In genomic region chr1:80676004-80676673, GRCm38 (mm10) we compare ENCODE assay signal across 23 mouse cellular contexts.
A peak's percentile ranks its signal among the peaks of the same experiment; 100 is the strongest.
DNase-seq lines count a peak whose midpoint lies in the region; ATAC-seq and TF ChIP-seq lines count a peak whose summit lies in the region.
"Had no signal": no experiment of that assay in that cellular context is flagged by ENCODE, and none has a peak within 500 bp of the region (broad histone marks: within the 10 kb centered on the region; RNA-seq: fewer than 3 reads in every experiment).

No protein-coding gene starts in this region.

- no peaks in the 10 kb centered on the region for H3K27me3 ChIP-seq in forebrain, postnatal 0 days (ENCODE audit: insufficient read depth, low read length)
- no peaks in the 10 kb centered on the region for H3K27me3 ChIP-seq in forebrain, embryonic 15.5 days
- no peaks in the 10 kb centered on the region for H3K27me3 ChIP-seq in intestine, embryonic 15.5 days (replicated peaks)
- H3K27me3 ChIP-seq: forebrain, embryonic 13.5 days; heart, embryonic 13.5 days; hindbrain, embryonic 12.5 days had no signal

- no peaks in the 10 kb centered on the region for H3K4me1 ChIP-seq in forebrain, postnatal 0 days (ENCODE audit: insufficient read depth)
- no peaks in the 10 kb centered on the region for H3K4me1 ChIP-seq in forebrain, embryonic 15.5 days
- H3K4me1 ChIP-seq in intestine, embryonic 15.5 days (replicated peaks): no peaks in the 10 kb centered on the region
- H3K4me1 ChIP-seq: heart, embryonic 10.5 days; heart, embryonic 13.5 days; hindbrain, embryonic 12.5 days had no signal

- H3K4me3 ChIP-seq in forebrain, postnatal 0 days (ENCODE audit: low read depth, low read length): no peak overlapping the region
- H3K4me3 ChIP-seq in forebrain, embryonic 15.5 days: no peak overlapping the region
- no peak overlapping the region for H3K4me3 ChIP-seq in intestine, embryonic 15.5 days (replicated peaks)
- H3K4me3 ChIP-seq: forebrain, embryonic 10.5 days; forebrain, embryonic 13.5 days; heart, embryonic 10.5 days; heart, embryonic 13.5 days; hindbrain, embryonic 12.5 days had no signal

- WGBS in forebrain, postnatal 0 days: 41% methylated on average over 1 of the region's 1 CpGs
- WGBS in forebrain, embryonic 15.5 days: 60% methylated on average over 1 of the region's 1 CpGs
- WGBS in intestine, embryonic 15.5 days: 6% methylated on average over 1 of the region's 1 CpGs

- DNase-seq in forebrain, postnatal 0 days: no peak
- DNase-seq in T-cell, adult 2 months (ENCODE audit: low spot score): no peak
- DNase-seq in heart, adult 9 months (ENCODE audit: low spot score in 2 of 2): no peak
- DNase-seq: adrenal gland, adult 8-10 months; adrenal gland, postnatal 25 days; cerebellum, adult 11-12 months; cerebellum, adult 8-10 months; cerebellum, postnatal 10 days; gastrocnemius, postnatal 25 days; heart, adult 18-20 months; heart, postnatal 14 days; heart, postnatal 4 days; kidney, adult 8-10 months had no signal

- no peak overlapping the region for H3K4me2 ChIP-seq in forebrain, postnatal 0 days (ENCODE audit: low read depth)
- H3K4me2 ChIP-seq in forebrain, embryonic 15.5 days (replicated peaks): no peak overlapping the region
- no peak overlapping the region for H3K4me2 ChIP-seq in intestine, embryonic 15.5 days (replicated peaks)
- H3K4me2 ChIP-seq: forebrain, embryonic 13.5 days; heart, embryonic 13.5 days; hindbrain, embryonic 12.5 days had no signal

- TF ChIP-seq CTCF in forebrain, postnatal 0 days (IDR thresholded peaks at IDR 0.05; ENCODE audit: low read depth): no peak

- no peak overlapping the region for H3K27ac ChIP-seq in forebrain, postnatal 0 days (ENCODE audit: low read depth, low read length)
- no peak overlapping the region for H3K27ac ChIP-seq in forebrain, embryonic 15.5 days (replicated peaks)
- no peak overlapping the region for H3K27ac ChIP-seq in intestine, embryonic 15.5 days
- H3K27ac ChIP-seq: forebrain, embryonic 10.5 days; forebrain, embryonic 13.5 days; heart, embryonic 10.5 days; heart, embryonic 13.5 days; hindbrain, embryonic 12.5 days had no signal

- H3K36me3 ChIP-seq in forebrain, postnatal 0 days (ENCODE audit: insufficient read depth): no peaks in the 10 kb centered on the region
- no peaks in the 10 kb centered on the region for H3K36me3 ChIP-seq in forebrain, embryonic 15.5 days
- H3K36me3 ChIP-seq in intestine, embryonic 15.5 days: no peaks in the 10 kb centered on the region
- H3K36me3 ChIP-seq: forebrain, embryonic 10.5 days; heart, embryonic 10.5 days; heart, embryonic 13.5 days; hindbrain, embryonic 12.5 days had no signal

- no peaks in the 10 kb centered on the region for H3K9me3 ChIP-seq in forebrain, postnatal 0 days (ENCODE audit: low read length)
- H3K9me3 ChIP-seq in forebrain, embryonic 15.5 days: no peaks in the 10 kb centered on the region
- H3K9me3 ChIP-seq in intestine, embryonic 15.5 days: no peaks in the 10 kb centered on the region
- H3K9me3 ChIP-seq: forebrain, embryonic 10.5 days; forebrain, embryonic 13.5 days; heart, embryonic 10.5 days; heart, embryonic 13.5 days; hindbrain, embryonic 12.5 days had no signal

- H3K9ac ChIP-seq in forebrain, postnatal 0 days: no peak overlapping the region
- no peak overlapping the region for H3K9ac ChIP-seq in forebrain, embryonic 15.5 days (replicated peaks)
- H3K9ac ChIP-seq in intestine, embryonic 15.5 days: no peak overlapping the region
- H3K9ac ChIP-seq: forebrain, embryonic 13.5 days; heart, embryonic 13.5 days; hindbrain, embryonic 12.5 days had no signal

- ATAC-seq in forebrain, postnatal 0 days: peak; percentile 23; the same call in 1 of the 2 replicates
- ATAC-seq in forebrain, embryonic 15.5 days (replicated peaks): no peak
- ATAC-seq in CD4-positive, CD25-positive, alpha-beta regulatory T cell, adult 4 months: peak; percentile 15
- ATAC-seq in intestine, embryonic 15.5 days: peak; percentile 84
- ATAC-seq: activated CD4-positive, CD25-positive, alpha-beta regulatory T cell, adult 4 months; forebrain, embryonic 13.5 days; hindbrain, embryonic 16.5 days had no signal
